Mouse (Mus musculus) kidney, postnatal 14 days (tissue): ENCODE measurements around the gene Rnf183.
"Not testable (repeated sequence)": the region's sequence is repeated elsewhere in the genome, so short reads cannot be mapped to it uniquely, and the experiment has no call there.

Experiments
- DNase-seq: peaks from one replicate; pipeline ENCODE4 v3.0.0; 2022; ENCODE audit warnings: mixed read lengths

Gene Rnf183

GRCm38 (mm10) chr4:62435081-62435480 lies at the start of gene Rnf183:
Rnf183 (minus strand) TSS chr4:62435252.
- DNase-seq, result peak; percentile 67

GRCm38 (mm10) chr4:62480709-62481605 lies 45.9 kb upstream of the Rnf183 start:
- DNase-seq, result peak; percentile 34

- DNase-seq, result peak; percentile 88
Observed at GRCm38 (mm10) chr4:62479937-62480708, 45.1 kb upstream of the Rnf183 start, which contains the start of gene Bspry. Bspry (plus strand) TSS chr4:62480053.

GRCm38 (mm10) chr4:62479593-62479936 lies 44.5 kb upstream of the Rnf183 start:
- DNase-seq, result not testable (repeated sequence)

- no peak for DNase-seq
Observed at GRCm38 (mm10) chr4:62477542-62478244, 42.6 kb upstream of the Rnf183 start.

- no peak for DNase-seq
Observed at GRCm38 (mm10) chr4:62475793-62476192, 40.7 kb upstream of the Rnf183 start.

- no peak for DNase-seq
Observed at GRCm38 (mm10) chr4:62475131-62475530, 40.1 kb upstream of the Rnf183 start.

- DNase-seq, result no peak
Observed at GRCm38 (mm10) chr4:62472071-62472470, 37.0 kb upstream of the Rnf183 start.

GRCm38 (mm10) chr4:62470598-62471051 lies 35.6 kb upstream of the Rnf183 start, which contains the start of gene Wdr31:
Wdr31 (minus strand) TSS chr4:62470896.
- DNase-seq, result peak; percentile 85

- no peak for DNase-seq
Observed at GRCm38 (mm10) chr4:62468158-62468557, 33.1 kb upstream of the Rnf183 start.

GRCm38 (mm10) chr4:62463124-62463523 lies 28.1 kb upstream of the Rnf183 start:
- peak; percentile 43 for DNase-seq

GRCm38 (mm10) chr4:62460348-62460747 lies 25.3 kb upstream of the Rnf183 start:
- DNase-seq, result no peak

GRCm38 (mm10) chr4:62459081-62459480 lies 24.0 kb upstream of the Rnf183 start:
- no peak for DNase-seq

- peak; percentile 58 for DNase-seq
Observed at GRCm38 (mm10) chr4:62454995-62455394, 19.9 kb upstream of the Rnf183 start.

GRCm38 (mm10) chr4:62440986-62441385 lies 5.9 kb upstream of the Rnf183 start:
- DNase-seq, result no peak

- peak; percentile 71 for DNase-seq
Observed at GRCm38 (mm10) chr4:62440544-62440943, 5.5 kb upstream of the Rnf183 start.

GRCm38 (mm10) chr4:62439793-62440192 lies 4.7 kb upstream of the Rnf183 start:
- DNase-seq, result no peak

GRCm38 (mm10) chr4:62437871-62438270 lies 2.8 kb upstream of the Rnf183 start:
- peak; percentile 83 for DNase-seq

- DNase-seq, result no peak
Observed at GRCm38 (mm10) chr4:62437256-62437778, 2.3 kb upstream of the Rnf183 start.

- peak; percentile 42 for DNase-seq
Observed at GRCm38 (mm10) chr4:62433939-62434870, 847 bp downstream of the Rnf183 start.

GRCm38 (mm10) chr4:62431522-62431921 lies 3.5 kb downstream of the Rnf183 start:
- no peak for DNase-seq
